Mouse (Mus musculus) ES-CJ7 (cell line): ENCODE data around the gene Wrap53.

Source experiments
- DNase-seq: peaks from one replicate; pipeline ENCODE4 v3.0.0; 2011; ENCODE audit warnings: low read depth, low spot score

Wrap53 gene

DNA sequence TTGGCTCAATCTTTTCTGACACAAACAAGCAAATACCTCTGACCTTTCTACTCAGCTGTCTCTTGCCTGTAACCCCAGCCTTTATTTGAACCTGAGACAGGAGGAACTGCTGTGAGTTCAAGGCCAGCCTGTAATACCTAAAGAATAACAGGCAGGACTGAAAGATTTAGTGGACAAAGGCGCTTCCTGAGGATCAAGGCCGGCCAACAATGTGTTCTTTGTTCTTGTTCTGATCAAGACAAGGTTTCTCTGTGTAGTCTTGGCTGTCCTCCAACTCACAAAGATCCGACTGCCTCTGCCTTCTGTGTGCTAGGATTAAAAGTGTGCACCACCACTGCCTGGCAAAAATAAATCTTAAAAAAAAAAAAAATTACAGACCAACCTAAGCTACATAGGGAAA, 15.7 kb downstream of the Wrap53 start:
- peak; percentile 94 for DNase-seq

GRCm38 (mm10) chr11:69563373-69563772, 16.7 kb downstream of the Wrap53 start:
- no peak for DNase-seq

GRCm38 (mm10) chr11:69560896-69561854, 18.9 kb downstream of the Wrap53 start:
- peak; percentile 82 for DNase-seq

GRCm38 (mm10) chr11:69559851-69560765, 19.9 kb downstream of the Wrap53 start, which contains the start of gene Efnb3:
TSS of gene Efnb3 (minus strand) at chr11:69560205.
- peak; percentile 52 for DNase-seq

- no peak for DNase-seq
These were observed 20.9 kb downstream of the Wrap53 start for GRCm38 (mm10) chr11:69559183-69559582.

DNA sequence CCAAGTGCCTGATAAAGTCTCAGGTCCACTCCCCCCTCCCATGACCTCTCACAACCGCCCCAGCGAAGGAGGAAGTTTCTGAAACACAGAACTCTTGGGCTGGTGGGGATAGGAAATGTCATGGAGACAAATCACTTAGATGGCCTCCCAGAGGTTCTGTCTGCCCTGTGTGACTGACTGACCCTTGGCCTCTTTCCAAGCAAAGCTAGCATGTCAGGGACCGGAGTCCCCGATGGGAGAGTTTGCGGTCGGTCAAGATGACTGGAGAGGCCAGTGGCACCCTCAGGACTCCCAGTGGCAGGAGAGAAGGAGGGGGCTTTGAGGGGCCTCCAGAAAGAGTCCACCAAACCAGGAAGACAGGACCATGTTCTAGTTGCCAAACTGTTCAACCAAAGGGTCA, 21.3 kb downstream of the Wrap53 start:
- no peak for DNase-seq

DNA sequence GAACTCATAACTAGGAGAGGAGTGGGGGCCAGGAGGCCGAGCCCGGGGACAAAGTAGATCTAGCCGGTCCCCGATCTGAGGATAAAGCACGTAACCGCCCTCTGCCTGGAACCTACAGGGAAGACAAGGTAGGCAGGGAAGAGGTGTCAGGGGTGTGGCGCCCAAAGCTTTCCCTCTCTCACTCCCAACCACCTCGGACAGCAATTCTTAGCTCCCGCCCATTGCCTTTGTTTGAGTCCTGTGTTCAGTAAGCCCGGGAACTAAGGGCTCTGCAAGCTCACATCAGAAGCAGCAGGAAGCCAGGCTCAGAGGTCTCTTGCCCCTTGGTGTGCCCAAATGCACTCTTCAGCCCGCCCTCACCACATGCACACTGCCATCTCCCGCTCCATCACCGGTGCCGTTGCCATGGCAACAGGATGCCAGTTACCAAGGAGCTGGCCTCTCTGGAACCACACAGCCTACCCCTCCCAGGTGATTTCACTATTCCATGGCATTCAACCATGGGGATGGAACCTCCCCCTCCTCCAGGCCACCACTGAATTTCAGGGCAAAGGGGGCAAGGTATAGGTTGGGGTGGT, 22.6 kb downstream of the Wrap53 start:
- peak; percentile 83 for DNase-seq

- no peak for DNase-seq
These were observed 25.4 kb downstream of the Wrap53 start for GRCm38 (mm10) chr11:69554539-69555140.

GRCm38 (mm10) chr11:69553341-69553721, 26.7 kb downstream of the Wrap53 start:
- no peak for DNase-seq

DNA sequence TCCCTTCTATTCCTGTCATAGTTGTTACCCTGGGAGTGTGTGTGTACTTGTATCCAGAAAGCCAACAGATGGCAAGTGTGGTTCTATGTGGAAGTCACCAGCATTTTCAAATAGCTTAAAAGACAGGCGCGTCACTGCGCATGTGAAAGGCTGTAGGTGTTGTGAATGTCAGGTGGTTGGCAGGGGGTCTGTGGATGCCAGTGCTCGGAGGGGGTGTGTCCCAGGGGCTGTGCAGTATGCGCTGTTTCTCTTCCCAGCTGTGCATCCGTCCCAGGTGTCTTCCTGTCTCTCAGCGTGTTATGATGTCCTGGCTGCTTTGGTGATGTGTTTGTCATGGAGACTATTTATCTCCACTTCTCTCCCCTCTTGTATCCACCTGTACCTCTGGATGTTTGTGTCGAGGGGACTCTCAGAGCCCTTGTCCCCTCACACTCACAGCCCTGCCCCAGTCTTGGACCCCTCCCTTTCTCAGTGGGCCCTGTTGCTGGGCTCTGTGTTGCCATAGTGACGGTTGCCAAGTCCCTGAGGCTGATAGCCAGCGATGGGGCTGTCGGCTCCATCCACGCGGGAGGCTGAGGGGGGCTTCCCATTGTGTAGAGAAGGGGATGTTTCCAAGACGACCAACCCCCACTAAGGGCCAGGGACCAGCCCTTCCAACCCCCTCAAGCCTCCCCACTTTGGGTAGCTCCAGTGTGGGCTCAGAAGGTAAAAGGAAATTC, 27.3 kb downstream of the Wrap53 start:
- peak; percentile 66 for DNase-seq

GRCm38 (mm10) chr11:69551310-69551709, 28.7 kb downstream of the Wrap53 start:
- peak; percentile 65 for DNase-seq

DNA sequence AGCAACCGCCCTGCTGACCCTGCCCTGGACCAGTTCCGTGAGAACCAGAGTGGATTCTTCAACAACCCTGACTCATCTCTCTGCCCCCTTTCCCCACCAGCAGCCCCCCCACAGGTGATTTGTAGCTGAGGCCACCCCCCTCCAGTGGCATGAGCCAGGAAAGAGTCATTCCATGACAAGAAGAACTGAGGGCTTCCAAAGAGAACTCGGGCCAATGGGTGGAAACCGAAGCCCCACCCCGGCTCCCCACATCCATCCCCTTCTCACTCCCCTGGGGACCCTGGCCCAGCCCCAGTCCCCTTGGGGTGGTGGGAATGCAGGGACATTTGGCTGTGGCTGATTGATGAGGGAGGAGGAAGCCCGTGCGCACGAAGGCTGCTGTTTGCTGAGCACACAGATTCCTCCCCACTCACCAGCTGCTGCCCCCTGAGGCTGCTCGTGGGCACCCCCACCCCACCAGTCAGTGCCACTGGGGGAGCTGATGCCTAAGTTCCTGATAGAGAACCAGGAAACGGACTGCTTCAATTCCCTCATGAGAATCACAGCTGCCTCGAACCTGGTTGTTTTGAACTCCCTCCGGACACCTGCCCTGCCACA, 30.9 kb downstream of the Wrap53 start, which contains the start of gene Dnah2:
Dnah2 (minus strand) TSS at position 51 of the 597 bp plus-strand sequence.
- no peak for DNase-seq

DNA sequence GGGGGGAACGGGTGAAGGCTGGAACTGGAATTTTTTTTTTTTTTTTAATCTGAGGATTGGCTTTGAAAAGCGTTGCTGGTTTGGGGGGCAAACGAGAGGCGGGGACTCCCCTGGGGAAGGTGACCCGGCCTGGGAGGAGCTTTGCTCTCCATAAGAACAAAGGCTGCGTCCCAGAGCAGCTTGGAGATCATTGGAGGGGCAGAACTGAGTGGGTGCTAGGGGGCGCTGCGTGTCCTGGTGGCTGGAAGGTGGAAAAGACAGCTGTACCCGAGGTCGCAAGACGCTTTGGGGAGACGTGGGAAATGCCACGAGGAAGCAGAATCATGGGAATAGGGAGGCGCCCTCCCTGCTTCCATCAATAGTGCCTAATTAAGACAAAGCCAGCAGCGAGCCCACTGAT, 33.0 kb downstream of the Wrap53 start:
- DNase-seq: peak; percentile 80

DNA sequence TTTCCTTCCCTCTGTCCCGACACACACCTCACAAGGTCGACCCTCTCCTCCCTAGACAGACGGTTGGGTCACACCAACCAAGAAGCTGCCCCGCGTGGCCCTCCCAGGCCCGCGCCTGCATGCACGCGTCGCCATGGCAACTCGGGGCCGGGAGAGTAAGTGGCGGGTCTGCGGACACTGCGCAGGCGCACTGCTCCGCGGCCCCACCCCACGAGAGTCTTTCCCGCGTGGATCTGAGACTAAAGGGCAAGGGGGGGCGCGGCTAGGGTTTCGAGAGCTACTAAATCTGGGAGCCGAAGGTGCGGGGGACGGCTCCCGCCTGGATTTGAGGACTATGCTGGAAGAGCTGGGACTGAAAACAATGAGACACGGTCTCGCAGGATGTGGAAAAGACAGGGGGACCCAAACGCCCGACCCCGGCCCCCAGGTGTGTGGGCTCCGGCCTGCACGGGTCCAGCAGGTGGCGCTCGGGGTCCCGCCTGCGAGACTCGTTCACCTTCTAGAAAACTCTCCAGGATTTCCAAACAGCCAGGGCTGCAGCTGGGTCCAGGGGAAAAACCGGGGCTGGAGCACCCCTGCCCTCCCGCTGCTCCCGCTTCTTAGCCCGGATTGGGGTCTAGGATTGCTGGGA, 33.5 kb downstream of the Wrap53 start:
- DNase-seq: peak; percentile 83

- DNase-seq: peak; percentile 64
These were observed 34.1 kb downstream of the Wrap53 start for GRCm38 (mm10) chr11:69545957-69546356.

GRCm38 (mm10) chr11:69543598-69543997, 36.5 kb downstream of the Wrap53 start:
- DNase-seq: no peak

GRCm38 (mm10) chr11:69541741-69542140, 38.3 kb downstream of the Wrap53 start:
- peak; percentile 76 for DNase-seq

DNA sequence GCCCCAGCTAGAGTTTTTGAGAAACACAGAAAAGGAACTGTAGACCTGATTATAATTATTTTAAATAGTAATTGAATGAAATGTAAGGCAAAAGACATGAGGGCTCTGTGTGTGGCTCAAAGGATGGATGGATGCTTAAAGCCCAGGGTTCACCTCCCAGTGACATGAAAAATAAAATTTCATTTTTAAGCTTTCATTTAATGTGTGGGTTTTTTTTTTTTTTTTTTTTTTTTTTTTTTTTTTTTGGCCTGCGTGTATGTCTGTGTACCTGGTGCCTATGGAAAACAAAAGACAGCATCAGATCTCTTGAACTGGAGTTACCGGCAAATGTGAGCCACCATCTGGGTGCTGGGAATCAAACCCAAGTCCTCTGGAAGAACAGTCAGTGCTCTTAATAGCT, 39.4 kb downstream of the Wrap53 start:
- DNase-seq: no peak

GRCm38 (mm10) chr11:69534990-69535389, 45.1 kb downstream of the Wrap53 start:
- DNase-seq: no peak
